Mouse (Mus musculus): ENCODE data around the gene Gnai2. TPM values are rescaled to one million over a fixed set of nuclear protein-coding genes. Genes with fewer than 3 reads are reported as not detected.

The Gnai2 gene
- polyA plus RNA-seq, 1 experiment from 2014 or later = 265 TPM

GRCm38 (mm10) chr9:107612191-107612944, 22.8 kb downstream of the Gnai2 start:
- peak; percentile 84 for ATAC-seq
- H3K4me3 ChIP-seq (ENCODE audit: low read depth, low read length) = peak overlapping the region; percentile 33
- H3K4me2 ChIP-seq (replicated peaks; ENCODE audit: low read depth) = peak overlapping the region; percentile 67
- WGBS = 3% methylated on average over 42 of the region's 48 CpGs
- H3K9me3 ChIP-seq (ENCODE audit: control insufficient read depth) = no peaks in the 10 kb centered on the region
- no peaks in the 10 kb centered on the region for H3K27me3 ChIP-seq (replicated peaks; ENCODE audit: control insufficient read depth, insufficient read depth, low read length)
- H3K9ac ChIP-seq (ENCODE audit: low read depth, low read length) = peak overlapping the region; percentile 60
- peak; percentile 97 for TF ChIP-seq CTCF (IDR thresholded peaks at IDR 0.05; ENCODE audit: low read depth)
- H3K27ac ChIP-seq (ENCODE audit: low read depth, low read length) = peak overlapping the region; percentile 95
- H3K4me1 ChIP-seq (replicated peaks; ENCODE audit: control insufficient read depth, insufficient read depth, low read length) = peaks cover 25% of the 10 kb centered on the region; the same call in 1 of the 2 replicates
- peaks cover 36% of the 10 kb centered on the region for H3K36me3 ChIP-seq (ENCODE audit: control insufficient read depth, insufficient read depth)

GRCm38 (mm10) chr9:107611456-107612190, 23.5 kb downstream of the Gnai2 start:
- Histone ChIP-seq H3K27ac (ENCODE audit: low read depth, low read length) (peak overlapping the region; percentile 95), H3K27me3 (replicated peaks; ENCODE audit: control insufficient read depth, insufficient read depth, low read length) (no peaks in the 10 kb centered on the region), H3K4me1 (replicated peaks; ENCODE audit: control insufficient read depth, insufficient read depth, low read length) (peaks cover 28% of the 10 kb centered on the region), H3K4me3 (ENCODE audit: low read depth, low read length) (no peak overlapping the region), H3K4me2 (replicated peaks; ENCODE audit: low read depth) (peak overlapping the region; percentile 67), H3K9ac (ENCODE audit: low read depth, low read length) (peak overlapping the region; percentile 60), H3K36me3 (ENCODE audit: control insufficient read depth, insufficient read depth) (peaks cover 30% of the 10 kb centered on the region), H3K9me3 (ENCODE audit: control insufficient read depth) (no peaks in the 10 kb centered on the region)
- WGBS = 67% methylated on average over 6 of the region's 6 CpGs
- no peak for TF ChIP-seq CTCF (IDR thresholded peaks at IDR 0.05; ENCODE audit: low read depth)
- no peak for ATAC-seq

- H3K4me3 ChIP-seq (ENCODE audit: low read depth, low read length) = no peak overlapping the region
- peak overlapping the region; percentile 62; the same call in 1 of the 2 replicates for H3K4me2 ChIP-seq (replicated peaks; ENCODE audit: low read depth)
- TF ChIP-seq CTCF (IDR thresholded peaks at IDR 0.05; ENCODE audit: low read depth) = no peak
- H3K4me1 ChIP-seq (replicated peaks; ENCODE audit: control insufficient read depth, insufficient read depth, low read length) = peaks cover 28% of the 10 kb centered on the region
- peaks cover 9% of the 10 kb centered on the region for H3K36me3 ChIP-seq (ENCODE audit: control insufficient read depth, insufficient read depth)
- peak overlapping the region; percentile 54; the same call in 1 of the 2 replicates for H3K27ac ChIP-seq (ENCODE audit: low read depth, low read length)
- no peak for ATAC-seq
- H3K9me3 ChIP-seq (ENCODE audit: control insufficient read depth) = no peaks in the 10 kb centered on the region
- WGBS = 76% methylated on average over 4 of the region's 4 CpGs
- no peak overlapping the region for H3K9ac ChIP-seq (ENCODE audit: low read depth, low read length)
- H3K27me3 ChIP-seq (replicated peaks; ENCODE audit: control insufficient read depth, insufficient read depth, low read length) = no peaks in the 10 kb centered on the region
Observed at GRCm38 (mm10) chr9:107609433-107609830, 25.7 kb downstream of the Gnai2 start.

GRCm38 (mm10) chr9:107608741-107609432, 26.3 kb downstream of the Gnai2 start, which contains the start of gene Sema3b:
TSS of gene Sema3b (minus strand) at chr9:107609229.
- H3K4me2 ChIP-seq (replicated peaks; ENCODE audit: low read depth) = peak within 1 kb of the TSS; percentile 62
- H3K9ac ChIP-seq (ENCODE audit: low read depth, low read length) = 0 out of 2 replicates have a peak within 1 kb of the TSS, but pooled peaks have one; percentile 18
- H3K27me3 ChIP-seq (replicated peaks; ENCODE audit: control insufficient read depth, insufficient read depth, low read length) = no peaks in the 10 kb centered on the region
- H3K27ac ChIP-seq (ENCODE audit: low read depth, low read length) = peak within 1 kb of the TSS; percentile 87
- TF ChIP-seq CTCF (IDR thresholded peaks at IDR 0.05; ENCODE audit: low read depth) = no peak
- no peak for ATAC-seq
- no peaks in the 10 kb centered on the region for H3K9me3 ChIP-seq (ENCODE audit: control insufficient read depth)
- H3K4me3 ChIP-seq (ENCODE audit: low read depth, low read length) = no peak within 1 kb of the TSS
- 37% methylated on average over 12 of the region's 12 CpGs for WGBS
- peaks cover 3% of the 10 kb centered on the region; the same call in 1 of the 2 replicates for H3K36me3 ChIP-seq (ENCODE audit: control insufficient read depth, insufficient read depth)
- H3K4me1 ChIP-seq (replicated peaks; ENCODE audit: control insufficient read depth, insufficient read depth, low read length) = peaks cover 32% of the 10 kb centered on the region

GRCm38 (mm10) chr9:107607653-107608245, 27.4 kb downstream of the Gnai2 start:
- Histone ChIP-seq H3K4me3 (ENCODE audit: low read depth, low read length) (no peak overlapping the region), H3K27ac (ENCODE audit: low read depth, low read length) (peak overlapping the region; percentile 87), H3K4me1 (replicated peaks; ENCODE audit: control insufficient read depth, insufficient read depth, low read length) (peaks cover 32% of the 10 kb centered on the region), H3K4me2 (replicated peaks; ENCODE audit: low read depth) (peak overlapping the region; percentile 62), H3K9ac (ENCODE audit: low read depth, low read length) (peak overlapping the region; percentile 18; the same call in 1 of the 2 replicates), H3K36me3 (ENCODE audit: control insufficient read depth, insufficient read depth) (no peaks in the 10 kb centered on the region; the same call in 1 of the 2 replicates), H3K27me3 (replicated peaks; ENCODE audit: control insufficient read depth, insufficient read depth, low read length) (no peaks in the 10 kb centered on the region), H3K9me3 (ENCODE audit: control insufficient read depth) (no peaks in the 10 kb centered on the region)
- TF ChIP-seq CTCF (IDR thresholded peaks at IDR 0.05; ENCODE audit: low read depth) = no peak
- ATAC-seq = no peak
- WGBS = 30% methylated on average over 9 of the region's 9 CpGs

Data from intestine, postnatal 0 days (tissue).